Mouse (Mus musculus) heart, embryonic 15.5 days (tissue): ENCODE data around the gene Tcte2. TPM values are rescaled to one million over a fixed set of nuclear protein-coding genes. Genes with fewer than 3 reads are reported as not detected.

Experiments
- ATAC-seq: fragments of 200-750 bp; cut with Nextera tagmentation; replicated peaks from 2 replicates; pipeline ENCODE4 v1.8.0; 2017; ENCODE audit warnings: low read depth, moderate TSS enrichment; ENCODE audit not compliant: insufficient number of reproducible peaks, insufficient read depth, low FRiP score
- H3K27ac ChIP-seq: fragments of 300-500 bp; sonication (generic); 2 replicates; pipeline ENCODE4 v1.5.1; 2015; ENCODE audit warnings: mild to moderate bottlenecking, inconsistent platforms
- H3K27me3 ChIP-seq: fragments of 300-500 bp; sonication (generic); 2 replicates; pipeline ENCODE4 v1.6.1; 2015; ENCODE audit warnings: inconsistent platforms
- H3K36me3 ChIP-seq: fragments of 300-500 bp; sonication (generic); 2 replicates; pipeline ENCODE4 v1.6.1; 2015; ENCODE audit warnings: mild to moderate bottlenecking, inconsistent platforms
- H3K4me1 ChIP-seq: fragments of 300-500 bp; sonication (generic); replicated peaks from 2 replicates; pipeline ENCODE4 v1.6.1; 2015; ENCODE audit warnings: inconsistent platforms
- H3K4me2 ChIP-seq: fragments of 300-500 bp; sonication (generic); 2 replicates; pipeline ENCODE4 v1.6.1; 2015; ENCODE audit warnings: inconsistent platforms, mild to moderate bottlenecking, moderate library complexity
- H3K4me3 ChIP-seq: fragments of 300-500 bp; sonication (generic); 2 replicates; pipeline ENCODE4 v1.5.1; 2015; ENCODE audit warnings: mild to moderate bottlenecking, inconsistent platforms
- H3K9ac ChIP-seq: fragments of 300-500 bp; sonication (generic); 2 replicates; pipeline ENCODE4 v1.6.1; 2015; ENCODE audit warnings: mild to moderate bottlenecking, inconsistent platforms
- H3K9me3 ChIP-seq: fragments of 300-500 bp; sonication (generic); replicated peaks from 2 replicates; pipeline ENCODE4 v1.6.1; 2016; ENCODE audit warnings: inconsistent platforms
- WGBS: fragments of 180-500 bp; shearing (Covaris S2); methylation state at CpG from one replicate; pipeline ENCODE4 v1.1.7; 2015; ENCODE audit warnings: mixed read lengths; 5-methylcytosine and 5-hydroxymethylcytosine counted together
- polyA plus RNA-seq: library from polyadenylated mRNA; unstranded; fragments of >200 nt; fragmentation: Nextera tagmentation; extraction: Ambion mirVana; gene quantifications from 2 replicates; pipeline ENCODE4 v1.2.1, GENCODE M21; 2015

Tcte2 gene
- polyA plus RNA-seq, 1 experiment from 2014 or later, result 4.2 TPM

GRCm38 (mm10) chr17:13763819-13764218 lies 2.2 kb upstream of the Tcte2 start:
- 43% methylated on average over 1 of the region's 1 CpGs for WGBS
- ATAC-seq, result no peak
- no peak overlapping the region for H3K27ac ChIP-seq
- no peak overlapping the region for H3K4me2 ChIP-seq
- H3K36me3 ChIP-seq, result no peaks in the 10 kb centered on the region
- H3K27me3 ChIP-seq, result no peaks in the 10 kb centered on the region
- no peaks in the 10 kb centered on the region for H3K9me3 ChIP-seq
- H3K4me3 ChIP-seq, result no peak overlapping the region
- H3K4me1 ChIP-seq, result peaks cover 34% of the 10 kb centered on the region
- no peak overlapping the region for H3K9ac ChIP-seq

- ATAC-seq, result peak; percentile 55
- Histone ChIP-seq H3K4me2 (peak overlapping the region; percentile 94), H3K27me3 (no peaks in the 10 kb centered on the region), H3K9me3 (no peaks in the 10 kb centered on the region), H3K4me3 (peak overlapping the region; percentile 97), H3K4me1 (peaks cover 35% of the 10 kb centered on the region), H3K27ac (peak overlapping the region; percentile 96), H3K36me3 (no peaks in the 10 kb centered on the region), H3K9ac (peak overlapping the region; percentile 91)
- WGBS, result under 1% methylated on average over 39 of the region's 72 CpGs
Measured at GRCm38 (mm10) chr17:13760675-13761178, 898 bp downstream of the Tcte2 start.

GRCm38 (mm10) chr17:13759853-13760627 lies 1.6 kb downstream of the Tcte2 start, which contains the start of gene Afdn:
Gene Afdn (plus strand): TSS chr17:13760539.
- no peaks in the 10 kb centered on the region for H3K9me3 ChIP-seq
- peak within 1 kb of the TSS; percentile 94 for H3K4me2 ChIP-seq
- H3K36me3 ChIP-seq, result no peaks in the 10 kb centered on the region
- H3K4me3 ChIP-seq, result peak within 1 kb of the TSS; percentile 97
- peak within 1 kb of the TSS; percentile 91 for H3K9ac ChIP-seq
- ATAC-seq, result peak; percentile 91
- WGBS, result under 1% methylated on average over 83 of the region's 108 CpGs
- H3K27me3 ChIP-seq, result no peaks in the 10 kb centered on the region
- H3K4me1 ChIP-seq, result peaks cover 30% of the 10 kb centered on the region
- peak within 1 kb of the TSS; percentile 96 for H3K27ac ChIP-seq

GRCm38 (mm10) chr17:13759156-13759852 lies 2.3 kb downstream of the Tcte2 start:
- Histone ChIP-seq H3K27ac (peak overlapping the region; percentile 96), H3K27me3 (no peaks in the 10 kb centered on the region), H3K4me1 (peaks cover 26% of the 10 kb centered on the region), H3K4me2 (peak overlapping the region; percentile 94), H3K9me3 (no peaks in the 10 kb centered on the region), H3K36me3 (no peaks in the 10 kb centered on the region), H3K9ac (peak overlapping the region; percentile 91), H3K4me3 (peak overlapping the region; percentile 97)
- 9% methylated on average over 13 of the region's 13 CpGs for WGBS
- ATAC-seq, result no peak

- no peak for ATAC-seq
- H3K27me3 ChIP-seq, result no peaks in the 10 kb centered on the region
- 81% methylated on average over 7 of the region's 7 CpGs for WGBS
- H3K9ac ChIP-seq, result peak overlapping the region; percentile 91; the same call in 1 of the 2 replicates
- peak overlapping the region; percentile 94 for H3K4me2 ChIP-seq
- H3K27ac ChIP-seq, result peak overlapping the region; percentile 96
- H3K36me3 ChIP-seq, result no peaks in the 10 kb centered on the region
- H3K4me3 ChIP-seq, result peak overlapping the region; percentile 97
- H3K9me3 ChIP-seq, result no peaks in the 10 kb centered on the region
- H3K4me1 ChIP-seq, result peaks cover 21% of the 10 kb centered on the region
Measured at GRCm38 (mm10) chr17:13758586-13758985, 3.0 kb downstream of the Tcte2 start.

GRCm38 (mm10) chr17:13754940-13755339 lies 6.7 kb downstream of the Tcte2 start:
- Histone ChIP-seq H3K27me3 (no peaks in the 10 kb centered on the region), H3K4me1 (peaks cover 10% of the 10 kb centered on the region), H3K9ac (no peak overlapping the region), H3K4me3 (no peak overlapping the region), H3K9me3 (no peaks in the 10 kb centered on the region), H3K36me3 (no peaks in the 10 kb centered on the region), H3K4me2 (no peak overlapping the region), H3K27ac (no peak overlapping the region)
- 70% methylated on average over 6 of the region's 6 CpGs for WGBS
- ATAC-seq, result no peak

- no peaks in the 10 kb centered on the region for H3K36me3 ChIP-seq
- no peak overlapping the region for H3K27ac ChIP-seq
- peaks cover 6% of the 10 kb centered on the region for H3K4me1 ChIP-seq
- no peak overlapping the region for H3K4me3 ChIP-seq
- H3K4me2 ChIP-seq, result no peak overlapping the region
- ATAC-seq, result no peak
- no peaks in the 10 kb centered on the region for H3K27me3 ChIP-seq
- WGBS, result 83% methylated on average over 4 of the region's 4 CpGs
- H3K9ac ChIP-seq, result no peak overlapping the region
- no peaks in the 10 kb centered on the region for H3K9me3 ChIP-seq
Measured at GRCm38 (mm10) chr17:13753918-13754317, 7.7 kb downstream of the Tcte2 start.

GRCm38 (mm10) chr17:13749027-13749426 lies 12.6 kb downstream of the Tcte2 start:
- Histone ChIP-seq H3K36me3 (no peaks in the 10 kb centered on the region), H3K4me3 (no peak overlapping the region), H3K4me1 (peaks cover 18% of the 10 kb centered on the region), H3K27me3 (no peaks in the 10 kb centered on the region), H3K9me3 (no peaks in the 10 kb centered on the region), H3K27ac (no peak overlapping the region), H3K9ac (no peak overlapping the region), H3K4me2 (no peak overlapping the region)
- WGBS, result 94% methylated on average over 4 of the region's 4 CpGs
- no peak for ATAC-seq

- H3K27me3 ChIP-seq, result no peaks in the 10 kb centered on the region
- H3K4me2 ChIP-seq, result no peak overlapping the region
- H3K9me3 ChIP-seq, result no peaks in the 10 kb centered on the region
- WGBS, result 87% methylated on average over 9 of the region's 9 CpGs
- no peak overlapping the region for H3K4me3 ChIP-seq
- no peak for ATAC-seq
- H3K36me3 ChIP-seq, result no peaks in the 10 kb centered on the region
- H3K9ac ChIP-seq, result no peak overlapping the region
- H3K27ac ChIP-seq, result no peak overlapping the region
- peaks cover 31% of the 10 kb centered on the region for H3K4me1 ChIP-seq
Measured at GRCm38 (mm10) chr17:13747681-13748080, 13.9 kb downstream of the Tcte2 start.

GRCm38 (mm10) chr17:13746330-13746729 lies 15.3 kb downstream of the Tcte2 start:
- Histone ChIP-seq H3K4me1 (peaks cover 43% of the 10 kb centered on the region), H3K36me3 (no peaks in the 10 kb centered on the region), H3K9me3 (no peaks in the 10 kb centered on the region), H3K4me3 (no peak overlapping the region), H3K27me3 (no peaks in the 10 kb centered on the region), H3K27ac (no peak overlapping the region), H3K9ac (no peak overlapping the region), H3K4me2 (no peak overlapping the region)
- WGBS, result 58% methylated on average over 6 of the region's 6 CpGs
- no peak for ATAC-seq

- no peaks in the 10 kb centered on the region for H3K36me3 ChIP-seq
- H3K4me3 ChIP-seq, result no peak overlapping the region
- 0 out of 2 replicates have a peak overlapping the region, but pooled peaks have one; percentile 34 for H3K27ac ChIP-seq
- WGBS, result 49% methylated on average over 2 of the region's 2 CpGs
- no peaks in the 10 kb centered on the region for H3K27me3 ChIP-seq
- peaks cover 50% of the 10 kb centered on the region for H3K4me1 ChIP-seq
- ATAC-seq, result no peak
- H3K9ac ChIP-seq, result no peak overlapping the region
- no peaks in the 10 kb centered on the region for H3K9me3 ChIP-seq
- H3K4me2 ChIP-seq, result no peak overlapping the region
Measured at GRCm38 (mm10) chr17:13745373-13745772, 16.3 kb downstream of the Tcte2 start.
